Mouse (Mus musculus) ovary, adult 2 months (tissue): Measurements from ENCODE around the gene Kifc3. TPM values are rescaled to one million over a fixed set of nuclear protein-coding genes. Genes with fewer than 3 reads are reported as not detected.

Experiments
- polyA plus RNA-seq: library from polyadenylated mRNA; depleted of rRNA; stranded (reverse); fragments of >200 nt; gene quantifications from 2 replicates; pipeline ENCODE4 v1.2.3, GENCODE M21; 2012; rRNA removed

Kifc3 gene
- 104 and 109 TPM in 2 replicates for polyA plus RNA-seq

DNA sequence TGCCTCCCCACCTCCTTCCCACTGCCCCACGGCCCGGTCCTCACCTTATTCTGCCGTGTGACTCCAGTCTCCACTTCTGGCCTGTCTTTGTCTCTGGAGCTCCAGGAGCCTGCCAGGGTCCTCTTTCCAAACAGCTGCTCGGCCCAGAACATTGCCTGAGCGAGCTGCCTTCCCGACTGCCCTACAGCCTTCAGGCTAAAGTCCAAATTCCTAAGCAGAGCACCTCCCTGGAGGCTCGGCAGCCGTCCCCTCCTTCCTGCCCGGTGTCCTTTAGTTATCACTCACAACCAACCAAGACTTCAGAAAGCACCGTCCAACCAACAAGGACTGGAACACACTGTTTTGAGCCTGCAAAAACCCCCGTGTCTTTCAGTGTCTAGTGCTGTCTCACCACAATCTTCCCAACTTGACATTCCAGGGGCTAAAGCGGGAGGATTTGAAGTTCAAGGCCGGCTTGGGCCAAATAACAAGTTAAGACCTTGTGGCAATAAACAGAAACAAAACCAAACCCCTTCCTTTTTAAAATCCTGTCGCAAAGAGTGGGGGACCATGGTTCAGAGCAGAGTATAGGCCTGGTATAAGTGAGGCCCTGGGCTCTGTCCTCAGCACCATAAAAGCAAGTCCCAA, at the start of gene Kifc3:
Kifc3 (minus strand) TSS at position 164 of the 627 bp plus-strand sequence.

GRCm38 (mm10) chr8:95080381-95081341, 122.0 kb downstream of the Kifc3 start, which contains the start of gene Katnb1:
Gene Katnb1, plus strand, starts transcription at chr8:95081186.

GRCm38 (mm10) chr8:95054927-95055510, 147.6 kb downstream of the Kifc3 start, which contains the start of gene Drc7:
Gene Drc7, plus strand, starts transcription at chr8:95055103.

Other genes with a start within 250 kb of the Kifc3 start
- gene Adgrg1, start 228.1 kb downstream of the Kifc3 start, polyA plus RNA-seq = 361 and 638 TPM in 2 replicates
- gene Adgrg3, start 185.1 kb downstream of the Kifc3 start, polyA plus RNA-seq = 7.9 and 9.3 TPM in 2 replicates
- 10.4 and 12.1 TPM in 2 replicates for gene Drc7, start 147.7 kb downstream of the Kifc3 start, polyA plus RNA-seq
- 34.4 and 37.1 TPM in 2 replicates for gene Katnb1, start 121.6 kb downstream of the Kifc3 start, polyA plus RNA-seq
- gene Cngb1, start 103.8 kb upstream of the Kifc3 start, polyA plus RNA-seq = 3.2 and 4.2 TPM in 2 replicates
- gene Tepp, start 107.8 kb upstream of the Kifc3 start, polyA plus RNA-seq = 0.62 and 0.83 TPM in 2 replicates
- 18.1 and 18.8 TPM in 2 replicates for gene Zfp319, start 129.1 kb upstream of the Kifc3 start, polyA plus RNA-seq
- 33.4 and 40.9 TPM in 2 replicates for gene Usb1, start 129.5 kb upstream of the Kifc3 start, polyA plus RNA-seq
- gene Mmp15, start 149.5 kb upstream of the Kifc3 start, polyA plus RNA-seq = 23.5 and 29.9 TPM in 2 replicates
- gene Cfap20, start 232.1 kb upstream of the Kifc3 start, polyA plus RNA-seq = 111 and 127 TPM in 2 replicates